Mouse (Mus musculus): ENCODE data around the gene Dot1l. TPM values are rescaled to one million over a fixed set of nuclear protein-coding genes. Genes with fewer than 3 reads are reported as not detected.
"Not testable (repeated sequence)": the region's sequence is repeated elsewhere in the genome, so short reads cannot be mapped to it uniquely, and the experiment has no call there.

The Dot1l gene
- polyA plus RNA-seq, 1 experiment from 2014 or later, result 28.3 TPM

- DNase-seq (ENCODE audit: low spot score), result no peak
- Histone ChIP-seq H3K4me3 (peak overlapping the region; percentile 71), H3K27me3 (ENCODE audit: low read depth, poor library complexity, severe bottlenecking) (peaks cover 67% of the 10 kb centered on the region)
Measured at GRCm38 (mm10) chr10:80808985-80809632, 54.1 kb downstream of the Dot1l start.

DNA sequence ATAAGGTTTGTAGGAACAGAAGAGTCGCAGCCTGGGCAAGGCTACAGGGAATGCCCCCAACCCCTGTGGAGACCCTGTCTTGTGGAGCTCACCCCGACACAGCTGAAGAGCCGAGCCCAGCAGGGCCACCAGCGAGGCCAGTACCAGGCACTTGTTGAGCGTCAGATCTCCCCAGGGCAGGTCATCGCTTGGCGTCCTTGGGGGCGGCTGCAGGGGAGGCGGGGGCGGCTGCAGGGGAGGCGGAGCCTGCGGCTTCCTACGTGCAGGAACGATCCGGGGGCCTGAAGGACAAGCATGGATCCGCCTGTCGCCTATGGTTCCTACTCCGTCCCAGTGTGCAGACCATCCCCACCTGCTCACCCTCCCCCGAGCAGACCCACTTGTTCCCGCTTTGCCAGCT is 55.1 kb downstream of the Dot1l start:
- 4% methylated on average over 20 of the region's 20 CpGs for WGBS
- peaks cover 52% of the 10 kb centered on the region for H3K4me1 ChIP-seq
- H3K27ac ChIP-seq, result peak overlapping the region; percentile 44; the same call in 1 of the 2 replicates
- H3K36me3 ChIP-seq, result peaks cover 18% of the 10 kb centered on the region
- peaks cover 67% of the 10 kb centered on the region for H3K27me3 ChIP-seq (ENCODE audit: low read depth, poor library complexity, severe bottlenecking)
- H3K4me3 ChIP-seq, result peak overlapping the region; percentile 38
- no peak for DNase-seq (ENCODE audit: low spot score)
- H3K9me3 ChIP-seq (replicated peaks), result no peaks in the 10 kb centered on the region

More at GRCm38 (mm10) chr10:80808985-80809632, 54.1 kb downstream of the Dot1l start:
- H3K27ac ChIP-seq, result peak overlapping the region; percentile 54
- H3K4me1 ChIP-seq, result peaks cover 60% of the 10 kb centered on the region
- H3K36me3 ChIP-seq, result peaks cover 28% of the 10 kb centered on the region
- no peaks in the 10 kb centered on the region for H3K9me3 ChIP-seq (replicated peaks)
- 9% methylated on average over 18 of the region's 18 CpGs for WGBS

DNA sequence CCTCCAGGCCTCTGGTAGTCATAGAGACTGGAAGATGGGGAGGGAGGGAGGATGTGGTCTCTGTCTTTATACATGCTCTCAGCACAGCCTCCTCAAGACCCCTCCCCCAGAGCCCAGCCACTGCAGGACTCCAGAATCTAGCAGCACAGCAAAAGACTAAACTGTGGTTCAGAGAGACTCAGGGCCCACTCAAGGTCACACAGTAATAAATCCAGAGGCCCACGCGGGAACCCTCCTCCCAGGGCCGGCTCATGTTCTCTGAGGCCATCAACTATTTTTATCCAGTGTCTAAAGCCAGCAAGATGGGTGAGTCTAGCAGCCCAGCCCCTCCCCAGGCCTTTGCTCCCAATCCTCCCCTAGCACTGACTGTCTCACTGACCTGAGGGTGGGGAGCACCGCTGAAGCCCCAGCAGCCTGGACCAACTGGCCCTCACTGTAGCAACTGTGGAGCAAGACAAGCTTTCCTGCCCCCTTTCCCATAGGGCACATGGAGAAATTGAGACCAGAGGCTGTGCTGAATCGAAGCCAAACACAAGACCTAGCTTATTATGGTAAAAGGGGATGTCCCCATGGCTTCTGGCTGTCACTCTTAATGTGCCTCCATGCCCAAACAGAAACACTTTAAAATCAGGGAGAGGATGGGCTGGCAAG is 57.5 kb downstream of the Dot1l start:
- peaks cover 50% of the 10 kb centered on the region for H3K27me3 ChIP-seq (ENCODE audit: low read depth, poor library complexity, severe bottlenecking)

DNA sequence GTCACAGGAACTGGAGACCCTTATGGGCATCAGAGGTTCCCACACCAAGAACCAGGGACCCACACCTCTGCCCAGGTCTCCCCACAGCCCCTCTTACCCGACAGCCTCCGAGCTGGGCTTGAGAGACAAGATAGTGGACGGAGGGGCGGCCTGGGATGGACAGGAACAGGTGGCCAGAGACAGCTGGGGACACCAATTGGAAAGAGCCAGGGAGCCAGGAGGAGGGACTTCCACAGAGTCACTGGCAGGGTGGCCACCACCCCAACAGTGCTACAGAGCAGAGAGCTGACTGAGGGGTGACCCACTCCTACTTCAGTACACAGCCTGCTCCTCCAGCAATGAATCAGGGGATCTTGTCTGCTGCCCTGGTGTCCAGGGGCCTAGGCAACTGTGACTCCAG is 58.4 kb downstream of the Dot1l start, which contains the start of gene Jsrp1:
Jsrp1 (minus strand) TSS at position 133 of the 400 bp plus-strand sequence.
- no peaks in the 10 kb centered on the region for H3K9me3 ChIP-seq (replicated peaks)
- DNase-seq (ENCODE audit: low spot score), result no peak
- H3K4me1 ChIP-seq, result peaks cover 19% of the 10 kb centered on the region
- WGBS, result 79% methylated on average over 4 of the region's 4 CpGs
- peaks cover 42% of the 10 kb centered on the region for H3K27me3 ChIP-seq (ENCODE audit: low read depth, poor library complexity, severe bottlenecking)
- H3K4me3 ChIP-seq, result no peak within 1 kb of the TSS
- H3K27ac ChIP-seq, result no peak within 1 kb of the TSS
- H3K36me3 ChIP-seq, result no peaks in the 10 kb centered on the region

More for the DNA sequence above, 57.5 kb downstream of the Dot1l start:
- Histone ChIP-seq H3K9me3 (replicated peaks) (no peaks in the 10 kb centered on the region), H3K4me1 (peaks cover 28% of the 10 kb centered on the region), H3K4me3 (no peak overlapping the region), H3K27ac (no peak overlapping the region), H3K36me3 (no peaks in the 10 kb centered on the region)
- DNase-seq (ENCODE audit: low spot score), result no peak
- WGBS, result 64% methylated on average over 5 of the region's 5 CpGs

- Histone ChIP-seq H3K9me3 (replicated peaks) (no peaks in the 10 kb centered on the region), H3K36me3 (no peaks in the 10 kb centered on the region), H3K4me3 (no peak overlapping the region), H3K4me1 (peaks cover 8% of the 10 kb centered on the region), H3K27me3 (ENCODE audit: low read depth, poor library complexity, severe bottlenecking) (peaks cover 27% of the 10 kb centered on the region), H3K27ac (no peak overlapping the region)
- DNase-seq (ENCODE audit: low spot score), result no peak
- 68% methylated on average over 7 of the region's 7 CpGs for WGBS
Measured at GRCm38 (mm10) chr10:80814800-80815199, 59.8 kb downstream of the Dot1l start.

DNA sequence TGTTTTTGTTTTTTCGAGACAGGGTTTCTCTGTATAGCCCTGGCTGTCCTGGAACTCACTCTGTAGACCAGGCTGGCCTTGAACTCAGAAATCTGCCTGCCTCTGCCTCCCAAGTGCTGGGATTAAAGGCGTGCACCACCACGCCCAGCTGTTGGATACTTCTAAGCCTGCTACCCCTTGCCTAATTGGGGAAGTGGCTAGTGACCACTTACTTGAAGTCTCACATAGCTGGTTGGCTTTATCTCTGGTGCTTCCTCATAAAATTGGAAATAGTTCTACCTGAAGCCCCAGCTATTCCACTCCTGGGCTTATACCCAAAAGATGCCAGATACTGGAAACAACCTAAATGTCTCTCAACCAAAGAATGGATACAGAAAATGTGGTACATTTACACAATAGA is 61.3 kb downstream of the Dot1l start:
- not testable (repeated sequence) for H3K4me1 ChIP-seq; H3K36me3 ChIP-seq; H3K4me3 ChIP-seq; DNase-seq (ENCODE audit: low spot score); H3K27ac ChIP-seq; H3K9me3 ChIP-seq (replicated peaks)
- H3K27me3 ChIP-seq (ENCODE audit: low read depth, poor library complexity, severe bottlenecking), result peaks cover 12% of the 10 kb centered on the region; the same call in 1 of the 2 replicates
- 83% methylated on average over 3 of the region's 3 CpGs for WGBS

GRCm38 (mm10) chr10:80817164-80817563 is 62.2 kb downstream of the Dot1l start:
- 82% methylated on average over 2 of the region's 2 CpGs for WGBS
- Histone ChIP-seq H3K27me3 (ENCODE audit: low read depth, poor library complexity, severe bottlenecking) (0 out of 2 replicates have a peak, but pooled peaks cover 5% of the 10 kb centered on the region), H3K4me1 (no peaks in the 10 kb centered on the region), H3K36me3 (no peaks in the 10 kb centered on the region), H3K27ac (no peak overlapping the region), H3K4me3 (no peak overlapping the region), H3K9me3 (replicated peaks) (no peaks in the 10 kb centered on the region)
- no peak for DNase-seq (ENCODE audit: low spot score)

GRCm38 (mm10) chr10:80817955-80818354 is 62.9 kb downstream of the Dot1l start:
- H3K27me3 ChIP-seq (ENCODE audit: low read depth, poor library complexity, severe bottlenecking); H3K4me3 ChIP-seq; H3K27ac ChIP-seq; H3K4me1 ChIP-seq; DNase-seq (ENCODE audit: low spot score); H3K36me3 ChIP-seq; H3K9me3 ChIP-seq (replicated peaks): not testable (repeated sequence)
- 83% methylated on average over 7 of the region's 7 CpGs for WGBS

- Histone ChIP-seq H3K4me1 (no peaks in the 10 kb centered on the region), H3K36me3 (no peaks in the 10 kb centered on the region), H3K27me3 (ENCODE audit: low read depth, poor library complexity, severe bottlenecking) (no peaks in the 10 kb centered on the region), H3K9me3 (replicated peaks) (no peaks in the 10 kb centered on the region), H3K27ac (no peak overlapping the region), H3K4me3 (no peak overlapping the region)
- no peak for DNase-seq (ENCODE audit: low spot score)
- 60% methylated on average over 6 of the region's 6 CpGs for WGBS
Measured at GRCm38 (mm10) chr10:80818599-80819281, 63.7 kb downstream of the Dot1l start.

GRCm38 (mm10) chr10:80819406-80819805 is 64.4 kb downstream of the Dot1l start:
- no peaks in the 10 kb centered on the region for H3K27me3 ChIP-seq (ENCODE audit: low read depth, poor library complexity, severe bottlenecking)
- H3K36me3 ChIP-seq, result no peaks in the 10 kb centered on the region
- no peaks in the 10 kb centered on the region for H3K9me3 ChIP-seq (replicated peaks)
- H3K4me3 ChIP-seq, result no peak overlapping the region
- no peak for DNase-seq (ENCODE audit: low spot score)
- H3K4me1 ChIP-seq, result no peaks in the 10 kb centered on the region
- H3K27ac ChIP-seq, result no peak overlapping the region
- WGBS, result 52% methylated on average over 3 of the region's 3 CpGs

- no peak for DNase-seq (ENCODE audit: low spot score)
- Histone ChIP-seq H3K27me3 (ENCODE audit: low read depth, poor library complexity, severe bottlenecking) (no peaks in the 10 kb centered on the region), H3K27ac (no peak overlapping the region), H3K4me1 (no peaks in the 10 kb centered on the region; the same call in 1 of the 2 replicates), H3K9me3 (replicated peaks) (no peaks in the 10 kb centered on the region), H3K4me3 (no peak overlapping the region), H3K36me3 (no peaks in the 10 kb centered on the region)
- 41% methylated on average over 2 of the region's 2 CpGs for WGBS
Measured at GRCm38 (mm10) chr10:80821991-80822390, 67.0 kb downstream of the Dot1l start.

DNA sequence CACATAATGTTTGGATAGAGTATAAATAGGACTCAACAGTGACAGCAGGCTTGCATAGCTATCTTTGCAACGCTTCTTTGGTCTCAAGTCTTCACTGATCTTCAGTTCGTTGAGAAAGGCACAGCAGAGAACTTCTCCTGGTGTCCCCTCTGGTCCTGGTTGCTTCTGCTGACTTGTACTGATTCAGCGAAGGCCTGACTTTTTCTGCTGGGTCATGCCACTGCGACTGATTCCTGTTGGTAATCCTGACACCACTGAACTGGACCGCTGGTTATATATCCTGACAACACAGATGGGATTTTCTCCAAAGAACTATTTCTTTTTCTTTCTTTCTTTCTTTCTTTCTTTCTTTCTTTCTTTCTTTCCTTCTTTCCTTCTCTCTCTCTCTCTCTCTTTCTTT is 67.5 kb downstream of the Dot1l start:
- H3K27ac ChIP-seq, result no peak overlapping the region
- WGBS, result 91% methylated on average over 5 of the region's 5 CpGs
- H3K9me3 ChIP-seq (replicated peaks), result no peaks in the 10 kb centered on the region
- no peaks in the 10 kb centered on the region for H3K27me3 ChIP-seq (ENCODE audit: low read depth, poor library complexity, severe bottlenecking)
- H3K4me1 ChIP-seq, result peaks cover 2% of the 10 kb centered on the region
- no peak for DNase-seq (ENCODE audit: low spot score)
- no peaks in the 10 kb centered on the region for H3K36me3 ChIP-seq
- H3K4me3 ChIP-seq, result no peak overlapping the region

DNA sequence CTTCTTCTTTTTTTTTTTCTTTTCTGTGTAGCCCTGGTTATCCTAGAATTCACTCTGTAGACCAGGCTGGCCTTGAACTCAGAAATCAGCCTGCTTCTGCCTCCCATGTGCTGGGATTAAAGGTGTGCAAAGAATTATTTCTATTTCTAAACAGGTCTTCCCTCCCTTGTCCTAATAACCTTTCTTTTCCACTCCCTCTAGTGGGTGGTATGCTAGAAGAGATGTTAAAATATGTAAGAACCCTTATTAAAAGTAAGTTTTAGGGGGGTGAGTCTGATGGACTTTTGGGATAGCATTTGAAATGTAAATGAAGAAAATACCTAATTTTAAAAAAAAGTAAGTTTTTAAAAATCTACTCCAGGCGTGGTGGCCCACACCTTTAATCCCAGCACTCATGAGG is 68.3 kb downstream of the Dot1l start:
- Histone ChIP-seq H3K27ac (no peak overlapping the region), H3K4me3 (no peak overlapping the region), H3K4me1 (peaks cover 10% of the 10 kb centered on the region), H3K27me3 (ENCODE audit: low read depth, poor library complexity, severe bottlenecking) (no peaks in the 10 kb centered on the region), H3K9me3 (replicated peaks) (no peaks in the 10 kb centered on the region), H3K36me3 (peaks cover 7% of the 10 kb centered on the region)
- 90% methylated on average over 1 of the region's 1 CpGs for WGBS
- DNase-seq (ENCODE audit: low spot score), result no peak
